Mouse (Mus musculus) left cerebral cortex, postnatal 10 days (tissue): ENCODE results near the gene Ube2z. TPM values are rescaled to one million over a fixed set of nuclear protein-coding genes. Genes with fewer than 3 reads are reported as not detected.
A peak's percentile ranks its signal among the peaks of the same experiment; 100 is the strongest.

Experiments
- DNase-seq, 2 experiments: peaks; one replicate each; pipeline ENCODE4 v3.0.0; 2021 to 2022; ENCODE audit warnings: low spot score in 2 of 2, mixed read lengths in 1 of 2; ENCODE audit errors: extremely low spot score in 1 of 2
- intact Hi-C: fragments of 180-260 bp; cut with DNase I; formaldehyde crosslinking; loops from one replicate; pipeline ENCODE4 v1.15.1; 2025
- total RNA-seq, 2 experiments: library from RNA; stranded (reverse); gene quantifications; 2 replicates each; pipeline ENCODE4 v1.2.3; 2021

The Ube2z gene
- total RNA-seq, 2 experiments from 2014 or later: 63.0 to 64.2 TPM

DNA sequence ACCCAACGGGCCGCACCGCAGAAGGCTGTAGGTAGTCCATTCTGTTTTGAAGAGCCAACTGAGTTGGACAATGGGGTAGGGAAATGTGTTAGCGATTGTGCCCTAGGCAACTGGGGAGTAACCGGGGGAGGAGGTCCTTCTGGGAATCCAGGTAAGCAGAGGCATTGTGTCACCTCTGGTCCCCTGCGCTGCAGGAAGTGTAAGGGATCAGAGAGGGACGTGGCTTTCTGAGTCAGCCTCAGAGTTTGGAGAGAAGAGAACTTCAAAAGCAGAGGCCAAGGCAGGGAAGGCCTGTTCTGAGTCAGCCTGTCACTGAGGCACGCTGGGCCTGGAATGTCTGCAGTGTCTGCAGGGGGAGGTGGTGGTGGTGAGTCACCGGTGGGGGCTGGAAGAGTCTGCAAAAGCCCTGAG is 47.2 kb downstream of the Ube2z start:
- intact Hi-C loops: no loop called here
- no peak for DNase-seq

DNA sequence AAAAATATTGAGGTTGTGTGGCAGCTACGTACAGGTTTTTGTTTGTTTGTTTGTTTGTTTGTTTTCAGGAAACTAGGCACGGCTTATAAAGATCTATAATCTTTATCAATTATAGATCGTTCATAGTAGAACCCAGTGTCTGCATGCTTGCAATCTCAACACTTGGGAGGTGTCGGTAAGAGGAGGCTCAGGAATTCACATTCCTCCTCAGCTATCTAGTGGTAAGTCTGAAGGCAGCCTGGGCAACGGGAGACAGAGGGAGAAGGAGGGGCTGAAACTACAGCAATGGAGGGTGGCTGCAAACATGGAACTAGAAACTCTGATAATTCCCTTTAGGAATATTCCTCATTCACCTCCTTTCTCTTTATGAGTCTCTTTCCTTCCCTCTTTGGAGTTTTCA is 49.8 kb downstream of the Ube2z start:
- intact Hi-C loops: no loop called here
- no peak for DNase-seq

- intact Hi-C loops: no loop called here
- no peak for DNase-seq
Observed at GRCm38 (mm10) chr11:96011982-96012381, 53.2 kb downstream of the Ube2z start.

GRCm38 (mm10) chr11:96008827-96009226 is 56.4 kb downstream of the Ube2z start:
- DNase-seq: no peak
- intact Hi-C loops: loop anchor here (10.0 kb wide), 1 partner anchor 276 kb away; the partner anchor contains the start of genes Hoxb7 and Hoxb8

GRCm38 (mm10) chr11:96007516-96008235 is 57.5 kb downstream of the Ube2z start:
- intact Hi-C loops: loop anchor here (10.0 kb wide), 1 partner anchor 277 kb away; the partner anchor contains the start of genes Hoxb7 and Hoxb8
- no peak for DNase-seq

- intact Hi-C loops: loop anchor here (10.0 kb wide), 1 partner anchor 278 kb away; the partner anchor contains the start of genes Hoxb7 and Hoxb8
- DNase-seq: peak in 1 of 2 experiments; percentile 50
Observed at GRCm38 (mm10) chr11:96006852-96007515, 58.2 kb downstream of the Ube2z start.

DNA sequence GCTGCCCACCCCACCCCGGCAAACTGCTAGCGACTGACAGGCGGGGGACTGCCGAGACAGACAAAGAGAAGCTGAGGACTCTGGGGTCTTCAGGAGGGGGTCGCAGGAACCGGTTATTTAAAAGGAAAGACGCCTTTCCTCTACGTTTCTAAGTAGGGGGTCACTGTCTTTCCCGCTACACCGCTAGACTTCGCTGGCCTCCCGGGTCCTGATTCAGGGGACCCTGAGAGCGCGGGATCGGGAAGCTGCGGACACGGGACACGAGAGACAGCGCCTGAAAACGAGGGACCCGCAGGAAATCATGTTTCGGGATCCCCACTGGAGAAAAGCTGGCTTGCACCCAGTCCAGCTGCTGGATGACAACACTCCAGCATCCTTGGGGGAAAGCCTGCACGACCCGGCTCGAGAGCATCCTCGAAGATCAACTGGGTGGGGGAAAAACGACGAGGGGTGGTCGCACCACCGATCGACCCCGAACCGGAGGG is 58.8 kb downstream of the Ube2z start:
- no peak for DNase-seq
- intact Hi-C loops: loop anchor here (10.0 kb wide), 1 partner anchor 278 kb away; the partner anchor contains the start of genes Hoxb7 and Hoxb8

- intact Hi-C loops: loop anchor here (10.0 kb wide), 1 partner anchor 279 kb away; the partner anchor contains the start of genes Hoxb7 and Hoxb8
- DNase-seq: peak in 1 of 2 experiments; percentile 49
Observed at GRCm38 (mm10) chr11:96005403-96006271, 59.6 kb downstream of the Ube2z start, which contains the start of gene Igf2bp1. TSS of gene Igf2bp1 (minus strand) at chr11:96005940.

DNA sequence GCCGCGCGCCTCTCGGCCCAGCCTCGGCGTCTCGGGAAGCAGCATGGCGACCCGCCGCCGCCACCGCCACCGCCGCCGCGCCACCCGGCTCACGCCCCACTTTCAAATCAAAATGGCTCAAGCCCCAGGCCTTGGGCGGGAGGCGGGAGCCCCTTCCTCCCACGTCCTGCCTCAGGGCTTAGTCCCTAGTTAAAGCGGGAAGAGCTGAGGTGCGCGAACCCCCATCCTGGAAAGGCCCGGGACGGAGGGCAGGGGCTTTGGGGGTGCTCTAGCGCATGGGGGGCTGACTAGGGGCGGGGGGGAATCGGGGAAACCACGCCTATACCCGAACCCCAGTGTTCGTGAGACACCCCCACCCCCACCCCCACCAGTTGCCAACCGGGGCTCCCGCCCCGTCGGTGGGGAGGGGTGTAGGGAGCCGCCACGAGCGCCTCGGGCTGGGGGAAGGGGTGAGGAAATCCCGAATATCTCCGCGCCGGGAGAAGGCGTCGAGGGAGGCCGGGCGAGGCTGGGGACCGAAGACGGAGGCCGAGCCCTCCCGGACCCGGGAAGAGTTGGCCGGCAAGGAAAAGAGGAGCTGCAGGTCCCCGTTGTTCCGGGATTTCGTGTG is 60.3 kb downstream of the Ube2z start:
- intact Hi-C loops: loop anchor here (10.0 kb wide), 1 partner anchor 280 kb away; the partner anchor contains the start of genes Hoxb7 and Hoxb8
- peak in 1 of 2 experiments; percentile 33 for DNase-seq

- no peak for DNase-seq
- intact Hi-C loops: loop anchor here (10.0 kb wide), 1 partner anchor 281 kb away; the partner anchor contains the start of genes Hoxb7 and Hoxb8
Observed at GRCm38 (mm10) chr11:96003969-96004792, 61.0 kb downstream of the Ube2z start.

DNA sequence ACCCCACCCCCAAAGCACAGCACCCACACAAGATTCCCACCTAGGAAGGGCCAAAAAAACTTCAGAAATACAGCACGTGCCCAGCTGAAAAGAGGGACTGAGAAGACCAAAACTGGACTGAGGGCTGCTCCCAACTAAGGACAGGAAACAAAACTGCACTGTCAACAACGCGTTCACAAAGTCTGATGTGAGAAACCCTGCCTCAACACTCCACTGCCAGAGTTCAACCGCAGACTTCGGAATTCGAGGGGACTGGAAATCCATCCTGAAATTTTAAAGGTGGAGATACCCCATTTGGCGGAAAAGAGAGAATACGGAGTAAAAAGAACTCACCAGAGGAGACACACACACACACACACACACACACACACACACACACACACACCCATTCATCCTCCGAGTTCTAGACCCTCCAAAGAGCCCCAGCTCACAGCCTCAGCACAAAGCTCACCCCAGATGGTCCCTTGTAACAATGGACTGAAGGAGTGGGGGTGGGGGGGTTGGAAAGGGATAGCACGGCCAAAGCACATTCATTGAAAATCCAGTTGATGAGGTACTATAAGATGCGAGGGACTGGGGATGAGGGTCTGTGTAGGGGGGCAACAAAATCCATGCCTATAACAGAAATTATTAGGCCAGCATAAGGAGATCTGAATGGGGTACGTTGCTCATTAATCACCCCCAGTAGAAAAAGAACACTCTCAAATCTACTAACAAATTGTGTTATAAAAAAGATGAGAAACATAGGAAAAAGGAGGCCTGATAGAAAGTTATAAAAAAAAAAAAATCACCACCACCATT is 61.9 kb downstream of the Ube2z start:
- intact Hi-C loops: loop anchor here (10.0 kb wide), 1 partner anchor 282 kb away; the partner anchor contains the start of genes Hoxb7 and Hoxb8
- DNase-seq: no peak

Other genes starting within 250 kb of the Ube2z start
- gene Phospho1, start 240.9 kb downstream of the Ube2z start, total RNA-seq: 10 to 100 TPM; 15.4 TPM
- 1 to 10 TPM in 1 of 2 experiments, under 1 TPM in 1; 0.79 to 2.3 TPM for gene Gngt2, start 228.2 kb downstream of the Ube2z start, total RNA-seq
- gene Abi3, start 222.9 kb downstream of the Ube2z start, total RNA-seq: 1 to 10 TPM; 5.1 to 5.8 TPM
- not detected for gene B4galnt2, start 150.5 kb downstream of the Ube2z start, total RNA-seq
- gene Igf2bp1, start 59.4 kb downstream of the Ube2z start, total RNA-seq: under 1 TPM; 0.10 to 0.75 TPM
- gene Gip, start 40.8 kb downstream of the Ube2z start, total RNA-seq: not detected
- gene Snf8, start 30.5 kb downstream of the Ube2z start, total RNA-seq: 10 to 100 TPM; 87.1 to 96.3 TPM
- 100 to 1,000 TPM; 556 to 586 TPM for gene Atp5g1, start 10.3 kb upstream of the Ube2z start, total RNA-seq
- gene Calcoco2, start 46.6 kb upstream of the Ube2z start, total RNA-seq: not detected
- gene Ttll6, start 68.4 kb upstream of the Ube2z start, total RNA-seq: under 1 TPM; 0.24 to 0.53 TPM
- gene Hoxb13, start 128.9 kb upstream of the Ube2z start, total RNA-seq: not detected
- gene Hoxb9, start 206.1 kb upstream of the Ube2z start, total RNA-seq: not detected
- not detected for gene Hoxb8, start 216.5 kb upstream of the Ube2z start, total RNA-seq
- gene Hoxb7, start 221.2 kb upstream of the Ube2z start, total RNA-seq: not detected
- not detected for gene Hoxb6, start 227.1 kb upstream of the Ube2z start, total RNA-seq
- gene Hoxb5, start 237.9 kb upstream of the Ube2z start, total RNA-seq: not detected